Mouse (Mus musculus): ENCODE measurements around the gene Slc35f2. TPM values are rescaled to one million over a fixed set of nuclear protein-coding genes. Genes with fewer than 3 reads are reported as not detected.

Slc35f2 gene
- polyA plus RNA-seq, 1 experiment, result not detected

DNA sequence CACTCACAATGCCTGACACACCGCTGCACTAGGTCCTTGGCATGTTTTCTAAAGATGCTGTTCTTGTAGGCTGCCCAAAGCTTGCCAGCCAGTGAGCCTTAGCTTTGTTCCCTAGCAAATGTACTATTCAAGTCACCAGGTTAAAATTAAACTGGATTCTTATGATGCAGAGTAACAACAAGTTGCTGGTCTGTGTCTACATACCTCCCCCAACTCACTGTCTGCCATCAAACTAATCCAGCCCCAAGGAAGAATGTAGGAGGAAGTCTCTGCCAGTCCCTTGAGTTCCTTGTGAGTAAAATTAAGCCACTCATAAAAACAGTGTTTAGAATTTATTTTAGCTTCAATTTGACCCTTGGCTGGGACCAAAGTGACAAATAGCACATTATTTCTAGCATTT lies 82.3 kb downstream of the Slc35f2 start:
- no peak overlapping the region for H3K27ac ChIP-seq (ENCODE audit: insufficient read depth, low read depth, low read length)
- no peak for TF ChIP-seq POLR2A (IDR thresholded peaks at IDR 0.05; ENCODE audit: borderline replicate concordance, low read depth, low read length)
- no peak for TF ChIP-seq CTCF (IDR thresholded peaks at IDR 0.05; ENCODE audit: low read depth, low read length)
- no peaks in the 10 kb centered on the region for H3K4me1 ChIP-seq (ENCODE audit: control insufficient read depth, insufficient read depth, low read length)
- H3K4me3 ChIP-seq (ENCODE audit: insufficient read depth, low read length), result no peak overlapping the region

DNA sequence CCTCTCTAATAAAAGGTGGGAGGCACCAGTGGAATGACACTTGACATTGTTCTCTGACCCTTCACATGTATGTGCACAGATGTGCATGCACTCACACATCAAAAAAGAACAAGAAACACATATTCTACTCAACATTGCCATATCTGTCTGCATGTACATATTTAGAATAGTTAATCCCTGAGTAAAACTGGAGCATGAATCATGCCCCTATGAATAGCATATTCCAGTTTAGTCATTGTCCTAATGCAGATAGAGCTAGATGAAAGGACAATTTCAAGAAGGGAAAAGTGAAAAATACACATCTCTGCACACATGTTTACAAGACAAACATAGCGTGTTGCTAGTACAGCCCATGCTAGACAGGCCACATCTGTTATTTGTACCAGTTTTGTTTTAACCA lies 83.2 kb downstream of the Slc35f2 start:
- H3K27ac ChIP-seq (ENCODE audit: insufficient read depth, low read depth, low read length), result no peak overlapping the region
- H3K4me1 ChIP-seq (ENCODE audit: control insufficient read depth, insufficient read depth, low read length), result no peaks in the 10 kb centered on the region
- TF ChIP-seq CTCF (IDR thresholded peaks at IDR 0.05; ENCODE audit: low read depth, low read length) (no peak), POLR2A (IDR thresholded peaks at IDR 0.05; ENCODE audit: borderline replicate concordance, low read depth, low read length) (no peak)
- H3K4me3 ChIP-seq (ENCODE audit: insufficient read depth, low read length), result no peak overlapping the region

DNA sequence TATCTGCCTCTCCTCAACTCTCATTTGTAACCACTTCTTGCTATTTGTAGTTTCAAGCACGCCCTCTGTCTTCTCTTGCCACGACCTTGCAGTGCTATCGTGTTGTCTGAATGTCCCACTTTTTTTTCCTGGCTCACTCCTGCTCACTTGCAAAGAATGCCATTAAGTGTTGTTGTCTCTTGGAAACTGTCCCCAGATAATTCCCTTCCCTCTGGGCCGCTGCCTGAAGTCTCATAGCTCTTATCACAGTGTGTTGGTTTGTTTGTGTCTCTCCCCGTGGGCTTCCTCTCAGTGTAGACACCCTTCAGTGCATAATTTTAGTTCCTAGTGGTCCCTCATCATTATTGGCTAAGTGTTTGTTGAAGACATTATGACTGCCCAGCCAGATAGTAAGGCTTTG lies 86.5 kb downstream of the Slc35f2 start:
- H3K4me1 ChIP-seq (ENCODE audit: control insufficient read depth, insufficient read depth, low read length), result no peaks in the 10 kb centered on the region
- no peak overlapping the region for H3K27ac ChIP-seq (ENCODE audit: insufficient read depth, low read depth, low read length)
- no peak overlapping the region for H3K4me3 ChIP-seq (ENCODE audit: insufficient read depth, low read length)
- TF ChIP-seq CTCF (IDR thresholded peaks at IDR 0.05; ENCODE audit: low read depth, low read length), result no peak
- TF ChIP-seq POLR2A (IDR thresholded peaks at IDR 0.05; ENCODE audit: borderline replicate concordance, low read depth, low read length), result no peak

Other genes starting within 250 kb of the Slc35f2 start
- 10.9 and 12.3 TPM in 2 replicates for gene Atm, start 234.8 kb upstream of the Slc35f2 start, polyA plus RNA-seq (2012; ENCODE audit: insufficient read depth, insufficient read length, missing spikeins)
- gene Npat, start 234.5 kb upstream of the Slc35f2 start, polyA plus RNA-seq (2012; ENCODE audit: insufficient read depth, insufficient read length, missing spikeins), result 8.1 and 10.6 TPM in 2 replicates
- 44.7 and 45.0 TPM in 2 replicates for gene Acat1, start 161.2 kb upstream of the Slc35f2 start, polyA plus RNA-seq (2012; ENCODE audit: insufficient read depth, insufficient read length, missing spikeins)
- gene Cul5, start 101.5 kb upstream of the Slc35f2 start, polyA plus RNA-seq (2012; ENCODE audit: insufficient read depth, insufficient read length, missing spikeins), result 15.3 and 21.3 TPM in 2 replicates
- gene Rab39, start 65.3 kb upstream of the Slc35f2 start, polyA plus RNA-seq (2012; ENCODE audit: insufficient read depth, insufficient read length, missing spikeins), result 6.5 and 7.1 TPM in 2 replicates
- gene Sln, start 78.6 kb downstream of the Slc35f2 start, polyA plus RNA-seq (2012; ENCODE audit: insufficient read depth, insufficient read length, missing spikeins), result not detected in 2 replicates
- gene Elmod1, start 203.8 kb downstream of the Slc35f2 start, polyA plus RNA-seq (2012; ENCODE audit: insufficient read depth, insufficient read length, missing spikeins), result not detected in 2 replicates